Mouse (Mus musculus) monocyte, adult 5-6 weeks (primary cell): ENCODE data around the gene Aim2. TPM values are rescaled to one million over a fixed set of nuclear protein-coding genes. Genes with fewer than 3 reads are reported as not detected.
"Not testable (repeated sequence)": the region's sequence is repeated elsewhere in the genome, so short reads cannot be mapped to it uniquely, and the experiment has no call there.

Experiments used
- ATAC-seq: fragments of 153-309, 156-312 bp; replicated peaks from 2 replicates; pipeline ENCODE4 v1.8.0; 2017; ENCODE audit warnings: mild to moderate bottlenecking; ENCODE audit not compliant: low TSS enrichment, insufficient number of reproducible peaks, severe bottlenecking, poor library complexity, low FRiP score
- total RNA-seq: library from RNA; stranded (forward); fragments of 200-1000, 200-491, 200-594 nt; gene quantifications from 3 replicates; pipeline ENCODE4 v1.2.3, GENCODE M21; 2017

Gene Aim2
- total RNA-seq, 1 experiment from 2014 or later = 140 TPM

GRCm38 (mm10) chr1:173432411-173432810, 81.7 kb downstream of the Aim2 start:
- no peak for ATAC-seq

DNA sequence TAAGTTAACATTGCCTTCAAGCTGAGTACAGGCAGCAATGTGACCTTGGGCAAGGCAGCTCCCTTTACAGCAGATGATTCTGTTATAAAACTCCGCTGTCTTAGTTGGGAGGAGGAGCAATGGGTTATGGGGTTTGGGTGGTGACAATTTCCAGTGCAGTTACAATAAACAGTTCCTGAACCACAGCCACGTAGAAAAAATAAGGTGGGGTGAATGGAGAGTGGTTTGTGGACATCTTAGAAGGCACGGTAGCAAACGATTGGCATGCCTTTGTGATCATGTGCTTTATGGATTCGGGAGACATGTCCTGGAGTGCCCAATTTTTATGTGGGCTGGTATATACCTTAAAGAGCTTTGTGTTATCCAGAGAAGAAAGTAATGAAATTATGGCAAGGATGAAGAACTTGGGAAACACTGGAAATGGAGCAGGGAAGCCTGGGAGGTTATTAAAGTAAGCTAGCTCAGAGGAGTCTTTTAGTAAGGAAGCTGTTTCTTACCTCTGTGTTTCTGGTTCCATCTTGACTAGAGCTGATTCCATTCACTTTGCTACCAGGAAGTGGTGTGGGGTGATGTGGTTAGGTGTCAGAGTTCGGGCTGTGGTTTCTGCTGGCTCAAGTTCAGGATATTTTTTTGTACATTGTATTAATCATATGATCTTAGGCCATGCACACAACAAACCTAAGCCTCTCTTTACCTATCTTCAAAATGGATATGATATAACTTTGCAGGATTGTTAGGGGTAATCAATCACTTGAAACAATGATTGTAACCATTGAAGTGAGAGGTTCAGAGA, 86.7 kb downstream of the Aim2 start:
- peak; percentile 41; the same call in 1 of the 2 replicates for ATAC-seq

DNA sequence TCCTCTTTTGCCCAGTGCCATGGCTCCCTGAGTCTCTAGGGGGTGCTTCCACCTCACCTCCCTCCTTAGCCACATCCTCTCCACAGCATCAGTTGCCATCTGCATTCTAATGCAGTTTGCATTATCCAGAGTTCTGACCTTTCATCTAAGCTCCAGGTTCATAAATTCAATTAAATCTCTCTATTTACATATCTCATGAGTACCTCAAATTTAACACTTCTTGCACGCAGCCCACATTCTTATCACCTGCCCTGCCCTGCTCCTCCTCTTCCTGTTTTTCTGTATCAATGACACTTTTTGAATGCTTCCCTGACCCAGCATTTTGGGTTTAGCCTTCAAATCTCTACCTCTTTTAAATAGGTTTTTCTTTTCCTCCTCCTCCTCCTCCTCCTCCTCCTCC, 90.0 kb downstream of the Aim2 start:
- ATAC-seq = peak; percentile 15; the same call in 1 of the 2 replicates

DNA sequence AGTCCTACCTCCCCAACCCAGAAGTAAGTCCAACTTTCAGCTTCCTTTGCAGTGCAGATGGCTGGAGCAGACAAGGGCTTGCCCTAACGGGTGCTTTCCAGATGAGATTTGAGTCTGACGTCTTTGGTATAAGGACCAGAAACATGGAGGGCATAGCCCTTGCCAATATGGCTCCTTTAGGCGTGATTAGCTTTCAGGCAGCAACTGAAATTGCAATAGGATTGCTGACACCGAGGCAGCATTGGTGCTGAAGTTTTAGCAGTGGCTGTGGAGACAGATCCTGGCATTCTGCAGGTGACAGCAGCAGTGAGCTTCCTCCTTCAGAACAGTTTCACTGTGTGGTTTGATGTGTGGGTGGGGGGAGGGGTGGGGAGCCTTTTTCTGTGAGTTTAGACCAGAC, 90.5 kb downstream of the Aim2 start:
- peak; percentile 41 for ATAC-seq

- no peak for ATAC-seq
Measured at GRCm38 (mm10) chr1:173443061-173443460, 92.4 kb downstream of the Aim2 start.

DNA sequence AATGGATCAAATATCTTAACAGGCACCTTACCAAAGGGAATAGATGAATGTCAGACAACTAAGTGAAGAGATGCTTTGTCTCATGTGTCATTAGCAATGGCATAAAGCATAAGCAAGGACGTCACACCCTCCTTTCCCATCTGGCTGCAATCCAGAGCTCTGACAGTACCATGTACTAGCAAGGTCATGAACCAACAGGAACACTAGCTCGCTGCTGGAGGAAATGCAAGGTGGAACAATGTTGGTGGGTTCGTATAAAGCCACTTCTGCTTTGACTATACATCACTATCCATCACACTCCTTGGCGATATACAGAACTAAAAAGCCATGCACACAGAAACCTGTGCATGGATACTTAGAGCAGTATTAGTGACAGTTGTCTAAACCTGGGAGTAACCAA, 96.4 kb downstream of the Aim2 start:
- ATAC-seq = no peak

GRCm38 (mm10) chr1:173450621-173451020, 99.9 kb downstream of the Aim2 start:
- no peak for ATAC-seq

- peak; percentile 77 for ATAC-seq
Measured at GRCm38 (mm10) chr1:173451665-173452064, 101.0 kb downstream of the Aim2 start.

DNA sequence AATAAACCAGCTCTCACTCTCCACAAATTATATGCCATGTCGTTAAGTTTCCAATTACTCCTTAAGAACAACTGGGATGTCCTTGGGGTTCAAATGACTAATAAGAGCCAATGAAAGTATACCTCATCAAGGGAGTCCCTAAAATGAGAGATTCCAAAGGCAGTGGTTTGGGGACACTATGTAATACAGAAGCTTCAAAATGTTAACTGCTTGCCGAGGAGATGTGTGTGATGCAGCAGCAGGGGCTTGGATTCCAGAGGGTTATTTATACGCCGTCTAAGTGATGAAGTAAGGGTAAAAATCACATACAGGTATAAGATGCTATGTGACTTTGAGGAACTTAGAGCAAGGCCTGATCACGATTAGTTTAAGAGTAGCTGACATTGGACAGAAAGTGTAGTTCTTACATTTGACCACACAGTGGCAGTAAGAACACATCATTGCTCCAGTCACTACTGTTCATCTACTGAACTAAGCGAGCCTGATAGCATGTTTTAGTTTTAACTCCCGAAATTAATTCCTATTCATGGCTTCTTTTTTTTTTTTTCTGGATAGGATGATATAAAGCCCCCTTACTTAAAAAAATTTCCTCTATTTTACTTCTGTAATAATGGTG, 105.6 kb downstream of the Aim2 start:
- ATAC-seq = peak; percentile 72

DNA sequence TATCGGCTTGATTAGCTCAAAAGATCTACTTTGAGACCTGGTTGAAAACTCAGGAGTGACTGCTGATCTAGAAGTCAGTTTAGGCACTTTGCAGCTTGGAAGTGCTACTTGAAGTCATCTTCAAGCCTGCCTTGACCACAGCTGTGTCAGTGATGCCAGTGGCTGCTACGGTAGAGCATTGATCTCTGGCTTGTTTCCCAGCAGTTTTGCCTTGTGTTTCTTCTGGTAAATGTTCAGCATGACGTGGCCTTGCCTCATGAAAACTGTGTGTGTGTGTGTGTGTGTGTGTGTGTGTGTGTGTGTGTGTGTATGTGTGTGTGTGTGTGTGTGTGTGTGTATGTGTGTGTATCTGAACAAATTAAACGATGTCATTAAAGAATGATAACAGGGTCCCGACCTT, 106.1 kb downstream of the Aim2 start:
- ATAC-seq = no peak

- not testable (repeated sequence) for ATAC-seq
Measured at GRCm38 (mm10) chr1:173480399-173481181, 129.9 kb downstream of the Aim2 start.

- not testable (repeated sequence) for ATAC-seq
Measured at GRCm38 (mm10) chr1:173481182-173481574, 130.5 kb downstream of the Aim2 start.

GRCm38 (mm10) chr1:173490812-173491480, 140.3 kb downstream of the Aim2 start, which contains the start of gene Ifi206:
TSS of gene Ifi206 (minus strand) at chr1:173491041.
- not testable (repeated sequence) for ATAC-seq

DNA sequence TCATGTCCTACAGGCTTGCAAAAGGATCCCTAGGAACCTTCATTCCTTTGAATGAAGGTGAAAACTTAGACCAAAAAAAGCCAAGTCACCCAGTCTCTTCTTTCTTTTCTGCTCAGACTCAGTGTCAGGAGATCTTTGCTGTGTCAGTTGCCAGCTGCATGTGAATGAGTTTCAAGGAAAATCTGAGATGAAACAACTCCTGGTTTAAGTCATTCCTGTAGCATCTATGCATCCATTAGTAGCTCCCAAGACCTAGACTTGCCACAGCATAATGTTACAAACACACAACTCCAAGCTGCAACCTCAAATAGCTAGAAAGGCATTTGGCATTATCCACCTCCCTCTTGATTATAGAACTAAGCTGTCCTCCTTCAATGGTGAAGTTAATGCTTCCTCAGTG, 140.8 kb downstream of the Aim2 start:
- ATAC-seq = not testable (repeated sequence)

- not testable (repeated sequence) for ATAC-seq
Measured at GRCm38 (mm10) chr1:173510595-173510994, 159.9 kb downstream of the Aim2 start.
